In genomic region chr7:99673188-99673587, GRCm38 (mm10) we compare ENCODE assay signal across 28 mouse cellular contexts. TPM values are rescaled to one million over a fixed set of nuclear protein-coding genes. Genes with fewer than 3 reads are reported as not detected.
A peak's percentile ranks its signal among the peaks of the same experiment; 100 is the strongest.
DNase-seq lines count a peak whose midpoint lies in the region; ATAC-seq lines count a peak whose summit lies in the region.
"Had no signal": no experiment of that assay in that cellular context is flagged by ENCODE, and none has a peak within 500 bp of the region (broad histone marks: within the 10 kb centered on the region; RNA-seq: fewer than 3 reads in every experiment).

No protein-coding gene starts in this region.

- no peak overlapping the region for H3K4me2 ChIP-seq in hindbrain, embryonic 15.5 days
- H3K4me2 ChIP-seq in neural tube, embryonic 14.5 days (ENCODE audit: low read depth, low read length), result no peak overlapping the region
- H3K4me2 ChIP-seq: embryonic facial prominence, embryonic 12.5 days; embryonic facial prominence, embryonic 15.5 days; heart, embryonic 12.5 days; heart, embryonic 15.5 days had no signal

- WGBS in hindbrain, embryonic 15.5 days, result 75% methylated on average over 8 of the region's 8 CpGs
- 86% methylated on average over 8 of the region's 8 CpGs for WGBS in hindbrain, embryonic 10.5 days
- WGBS in neural tube, embryonic 14.5 days, result 79% methylated on average over 8 of the region's 8 CpGs

- no peaks in the 10 kb centered on the region for H3K36me3 ChIP-seq in hindbrain, embryonic 15.5 days
- no peaks in the 10 kb centered on the region for H3K36me3 ChIP-seq in hindbrain, embryonic 10.5 days
- no peaks in the 10 kb centered on the region for H3K36me3 ChIP-seq in neural tube, embryonic 14.5 days (ENCODE audit: control insufficient read depth, insufficient read depth, low read length)
- H3K36me3 ChIP-seq: embryonic facial prominence, embryonic 12.5 days; embryonic facial prominence, embryonic 15.5 days; heart, embryonic 12.5 days; heart, embryonic 15.5 days had no signal

- H3K27me3 ChIP-seq in hindbrain, embryonic 15.5 days, result no peaks in the 10 kb centered on the region
- no peaks in the 10 kb centered on the region for H3K27me3 ChIP-seq in hindbrain, embryonic 10.5 days (ENCODE audit: insufficient read depth, poor library complexity, severe bottlenecking)
- H3K27me3 ChIP-seq in neural tube, embryonic 14.5 days (ENCODE audit: control insufficient read depth, insufficient read depth, low read length), result no peaks in the 10 kb centered on the region
- H3K27me3 ChIP-seq: embryonic facial prominence, embryonic 12.5 days; embryonic facial prominence, embryonic 15.5 days had no signal

- no peak overlapping the region for H3K4me3 ChIP-seq in hindbrain, embryonic 15.5 days
- no peak overlapping the region for H3K4me3 ChIP-seq in hindbrain, embryonic 10.5 days
- H3K4me3 ChIP-seq in neural tube, embryonic 14.5 days (ENCODE audit: low read depth, low read length), result no peak overlapping the region
- H3K4me3 ChIP-seq: embryonic facial prominence, embryonic 12.5 days; embryonic facial prominence, embryonic 15.5 days; heart, embryonic 12.5 days; heart, embryonic 15.5 days had no signal

- H3K4me1 ChIP-seq in hindbrain, embryonic 15.5 days (replicated peaks), result 0 out of 2 replicates have a peak, but pooled peaks cover 4% of the 10 kb centered on the region
- peaks cover 24% of the 10 kb centered on the region for H3K4me1 ChIP-seq in hindbrain, embryonic 10.5 days (replicated peaks)
- no peaks in the 10 kb centered on the region for H3K4me1 ChIP-seq in neural tube, embryonic 14.5 days (ENCODE audit: control insufficient read depth, insufficient read depth, low read length)
- H3K4me1 ChIP-seq: embryonic facial prominence, embryonic 15.5 days had no signal

- no peak for DNase-seq in frontal cortex, postnatal 25 days (ENCODE audit: low spot score in 2 of 2)
- DNase-seq in hindbrain, embryonic 10.5 days (ENCODE audit: low spot score), result no peak
- DNase-seq in neural tube, embryonic 10.5 days (ENCODE audit: extremely low spot score, low spot score), result no peak
- DNase-seq: adrenal gland, postnatal 10 days; adrenal gland, postnatal 36 days; cerebellum, adult 11 months; cerebellum, adult 2 months; cerebellum, adult 9-11 months; cerebellum, postnatal 25 days; forebrain, postnatal 0 days; gastrocnemius, postnatal 10 days; gastrocnemius, postnatal 36 days; heart, postnatal 10 days; heart, postnatal 36 days had no signal

- H3K9me3 ChIP-seq in hindbrain, embryonic 15.5 days, result no peaks in the 10 kb centered on the region
- no peaks in the 10 kb centered on the region for H3K9me3 ChIP-seq in hindbrain, embryonic 10.5 days
- no peaks in the 10 kb centered on the region for H3K9me3 ChIP-seq in neural tube, embryonic 14.5 days (ENCODE audit: control insufficient read depth, low read length)
- H3K9me3 ChIP-seq: embryonic facial prominence, embryonic 12.5 days; embryonic facial prominence, embryonic 15.5 days; heart, embryonic 12.5 days; heart, embryonic 15.5 days had no signal

- H3K27ac ChIP-seq in hindbrain, embryonic 15.5 days (replicated peaks), result peak overlapping the region; percentile 36; the same call in 1 of the 2 replicates
- no peak overlapping the region for H3K27ac ChIP-seq in hindbrain, embryonic 10.5 days
- H3K27ac ChIP-seq in neural tube, embryonic 14.5 days (ENCODE audit: low read depth, low read length), result peak overlapping the region; percentile 22; the same call in 1 of the 2 replicates
- H3K27ac ChIP-seq: embryonic facial prominence, embryonic 12.5 days; embryonic facial prominence, embryonic 15.5 days; heart, embryonic 15.5 days had no signal

- no peak overlapping the region for H3K9ac ChIP-seq in hindbrain, embryonic 15.5 days
- no peak overlapping the region for H3K9ac ChIP-seq in neural tube, embryonic 14.5 days (replicated peaks; ENCODE audit: low read depth, low read length)
- H3K9ac ChIP-seq: embryonic facial prominence, embryonic 12.5 days; embryonic facial prominence, embryonic 15.5 days; forebrain, postnatal 0 days; heart, embryonic 12.5 days; heart, embryonic 15.5 days had no signal

- ATAC-seq in frontal cortex, adult (ENCODE audit: low TSS enrichment), result peak; percentile 13; the same call in 1 of the 2 replicates
- no peak for ATAC-seq in hindbrain, embryonic 15.5 days (ENCODE audit: low FRiP score, low read depth)
- no peak for ATAC-seq in neural tube, embryonic 14.5 days (ENCODE audit: low read depth)
- ATAC-seq: forebrain, embryonic 14.5 days; forebrain, postnatal 0 days; hindbrain, postnatal 0 days; inflammation-experienced regulatory T-cells, adult 6 months; intestine, embryonic 16.5 days; Patski had no signal

RNA-seq across cellular contexts. Expression of gene Slco2b1, which starts 38.0 kb away (rescaled TPM):
- 6.7 and 7.1 TPM in 2 replicates for polyA plus RNA-seq in hindbrain, embryonic 15.5 days (2015; fragmentation: Nextera tagmentation; extraction: Ambion mirVana)
- 2.3 and 3.5 TPM in 2 replicates for polyA plus RNA-seq in hindbrain, embryonic 10.5 days (2016; fragmentation: Nextera tagmentation; extraction: Ambion mirVana)
- 3.4 and 5.5 TPM in 2 replicates for polyA plus RNA-seq in neural tube, embryonic 14.5 days (2014; fragmentation: Nextera tagmentation; extraction: Ambion mirVana)
- polyA plus RNA-seq: inflammation-experienced regulatory T-cells, adult 6 months; Patski had no signal

RNA-seq across cellular contexts. Expression of gene Tpbgl, which starts 46.3 kb away (rescaled TPM):
- polyA plus RNA-seq in hindbrain, embryonic 15.5 days (2015; fragmentation: Nextera tagmentation; extraction: Ambion mirVana), result 2.0 and 2.4 TPM in 2 replicates
- polyA plus RNA-seq in hindbrain, embryonic 10.5 days (2016; fragmentation: Nextera tagmentation; extraction: Ambion mirVana), result 0.59 and 0.81 TPM in 2 replicates
- polyA plus RNA-seq in neural tube, embryonic 14.5 days (2014; fragmentation: Nextera tagmentation; extraction: Ambion mirVana), result 1.8 and 3.5 TPM in 2 replicates

RNA-seq across cellular contexts. Expression of gene Olfr520, which starts 56.9 kb away (rescaled TPM):
- not detected in 2 replicates for polyA plus RNA-seq in hindbrain, embryonic 15.5 days (2015; fragmentation: Nextera tagmentation; extraction: Ambion mirVana)
- not detected in 2 replicates for polyA plus RNA-seq in hindbrain, embryonic 10.5 days (2016; fragmentation: Nextera tagmentation; extraction: Ambion mirVana)
- not detected in 2 replicates for polyA plus RNA-seq in neural tube, embryonic 14.5 days (2014; fragmentation: Nextera tagmentation; extraction: Ambion mirVana)
- polyA plus RNA-seq: cerebellum, adult 2 months; embryonic facial prominence, embryonic 12.5 days; embryonic facial prominence, embryonic 15.5 days; forebrain, embryonic 11.5 days; forebrain, embryonic 14.5 days; forebrain, postnatal 0 days; heart, embryonic 12.5 days; heart, embryonic 15.5 days; hindbrain, embryonic 11.5 days; hindbrain, postnatal 0 days; inflammation-experienced regulatory T-cells, adult 6 months; intestine, embryonic 16.5 days; Patski had no signal
